Mouse (Mus musculus) bone marrow, adult 2 months (tissue): ENCODE results near the gene Ppm1k.

ENCODE experiments used
- CTCF ChIP-seq: fragments of 200-500 bp; IDR thresholded peaks from 2 replicates; pipeline ENCODE4 v1.5.1; 2011; ENCODE audit warnings: low read length, control low read depth; ENCODE audit not compliant: control insufficient read depth, insufficient read depth
- POLR2A ChIP-seq: fragments of 200-500 bp; IDR thresholded peaks from 2 replicates; pipeline ENCODE4 v1.6.1; 2011; ENCODE audit warnings: low read depth, mild to moderate bottlenecking, control low read depth, low read length, borderline replicate concordance; ENCODE audit not compliant: control insufficient read depth

- no peak for TF ChIP-seq POLR2A
- TF ChIP-seq CTCF, result no peak
Observed at GRCm38 (mm10) chr6:57529336-57529845, 5.9 kb downstream of the Ppm1k start.
